Mouse (Mus musculus) thymus, adult 18-20 months (tissue): ENCODE data around the gene Ift46.

Experiments used
- DNase-seq, 2 experiments: peaks; one replicate each; pipeline ENCODE4 v3.0.0; 2022; ENCODE audit warnings: mixed read lengths in 2 of 2

Gene Ift46

GRCm38 (mm10) chr9:44767101-44768028 is at the start of gene Ift46, which contains the start of gene Arcn1:
Gene Ift46 (plus strand): TSS chr9:44767908.
Gene Arcn1 (minus strand): TSS chr9:44767845.
- peak; percentile 68 for DNase-seq

GRCm38 (mm10) chr9:44718937-44719631 is 48.6 kb upstream of the Ift46 start:
- DNase-seq: no peak

GRCm38 (mm10) chr9:44719632-44720357 is 47.9 kb upstream of the Ift46 start:
- no peak for DNase-seq

- no peak for DNase-seq
Observed at GRCm38 (mm10) chr9:44720358-44721153, 47.2 kb upstream of the Ift46 start.

GRCm38 (mm10) chr9:44721154-44721876 is 46.4 kb upstream of the Ift46 start:
- DNase-seq: peak; percentile 46 to 49

- DNase-seq: no peak
Observed at GRCm38 (mm10) chr9:44721877-44722186, 45.9 kb upstream of the Ift46 start.

- DNase-seq: no peak
Observed at GRCm38 (mm10) chr9:44722575-44722974, 45.1 kb upstream of the Ift46 start.

GRCm38 (mm10) chr9:44723008-44723407 is 44.7 kb upstream of the Ift46 start:
- DNase-seq: no peak

- no peak for DNase-seq
Observed at GRCm38 (mm10) chr9:44723521-44724041, 44.1 kb upstream of the Ift46 start.

GRCm38 (mm10) chr9:44724223-44724622 is 43.5 kb upstream of the Ift46 start:
- DNase-seq: no peak

- DNase-seq: no peak
Observed at GRCm38 (mm10) chr9:44724665-44725064, 43.0 kb upstream of the Ift46 start.

GRCm38 (mm10) chr9:44726431-44727146 is 41.1 kb upstream of the Ift46 start:
- DNase-seq: no peak

- no peak for DNase-seq
Observed at GRCm38 (mm10) chr9:44727441-44727840, 40.3 kb upstream of the Ift46 start.

- no peak for DNase-seq
Observed at GRCm38 (mm10) chr9:44732130-44732549, 35.6 kb upstream of the Ift46 start.

- DNase-seq: no peak
Observed at GRCm38 (mm10) chr9:44732921-44733530, 34.7 kb upstream of the Ift46 start.

GRCm38 (mm10) chr9:44733671-44734523 is 33.8 kb upstream of the Ift46 start:
- peak in 1 of 2 experiments; percentile 30 for DNase-seq

GRCm38 (mm10) chr9:44734524-44735494 is 32.9 kb upstream of the Ift46 start, which contains the start of gene Phldb1:
Gene Phldb1 (minus strand): TSS chr9:44735198.
- DNase-seq: peak; percentile 40 to 50

- no peak for DNase-seq
Observed at GRCm38 (mm10) chr9:44735886-44736285, 31.8 kb upstream of the Ift46 start.
